In genomic region chr16:87840949-87841546, GRCm38 (mm10) we compare ENCODE assay signal across 8 mouse cellular contexts.
DNase-seq lines count a peak whose midpoint lies in the region; ATAC-seq and TF ChIP-seq lines count a peak whose summit lies in the region.

No protein-coding gene starts in this region.

- TF ChIP-seq CTCF in kidney, postnatal 0 days (IDR thresholded peaks at IDR 0.05; ENCODE audit: low read depth) = peak; percentile 97

- peak; percentile 88 for ATAC-seq in granulocyte monocyte progenitor cell, adult 5-6 weeks (replicated peaks; ENCODE audit: poor library complexity, severe bottlenecking)
- peak; percentile 52; the same call in 1 of the 2 replicates for ATAC-seq in kidney, postnatal 0 days (replicated peaks; ENCODE audit: low FRiP score, low read depth)
- ATAC-seq in liver, embryonic 11.5 days (replicated peaks; ENCODE audit: low FRiP score) = no peak
- ATAC-seq in neural tube, embryonic 14.5 days (ENCODE audit: low read depth) = peak; percentile 93; the same call in 1 of the 2 replicates

- no peak overlapping the region for H3K4me3 ChIP-seq in kidney, postnatal 0 days (replicated peaks; ENCODE audit: low read depth, low read length)
- no peak overlapping the region for H3K4me3 ChIP-seq in liver, embryonic 11.5 days (ENCODE audit: low read depth, low read length)
- H3K4me3 ChIP-seq in neural tube, embryonic 14.5 days (ENCODE audit: low read depth, low read length) = no peak overlapping the region

- no peaks in the 10 kb centered on the region for H3K9me3 ChIP-seq in kidney, postnatal 0 days (replicated peaks; ENCODE audit: low read length)
- H3K9me3 ChIP-seq in liver, embryonic 11.5 days (ENCODE audit: control insufficient read depth, low read length) = no peaks in the 10 kb centered on the region
- no peaks in the 10 kb centered on the region for H3K9me3 ChIP-seq in neural tube, embryonic 14.5 days (ENCODE audit: control insufficient read depth, low read length)

- H3K4me2 ChIP-seq in kidney, postnatal 0 days (ENCODE audit: low read length) = peak overlapping the region; percentile 31; the same call in 1 of the 2 replicates
- no peak overlapping the region for H3K4me2 ChIP-seq in liver, embryonic 11.5 days
- H3K4me2 ChIP-seq in neural tube, embryonic 14.5 days (ENCODE audit: low read depth, low read length) = no peak overlapping the region

- H3K27ac ChIP-seq in kidney, postnatal 0 days = no peak overlapping the region
- no peak overlapping the region for H3K27ac ChIP-seq in liver, embryonic 11.5 days (ENCODE audit: low read depth, low read length)
- no peak overlapping the region for H3K27ac ChIP-seq in neural tube, embryonic 14.5 days (ENCODE audit: low read depth, low read length)

- H3K4me1 ChIP-seq in kidney, postnatal 0 days (replicated peaks; ENCODE audit: insufficient read depth, low read length) = no peaks in the 10 kb centered on the region
- H3K4me1 ChIP-seq in liver, embryonic 11.5 days (replicated peaks; ENCODE audit: control insufficient read depth, insufficient read depth, low read length) = no peaks in the 10 kb centered on the region
- H3K4me1 ChIP-seq in neural tube, embryonic 14.5 days (ENCODE audit: control insufficient read depth, insufficient read depth, low read length) = no peaks in the 10 kb centered on the region

- H3K9ac ChIP-seq in kidney, postnatal 0 days (ENCODE audit: low read depth, low read length) = no peak overlapping the region
- H3K9ac ChIP-seq in liver, embryonic 11.5 days (ENCODE audit: low read depth, low read length) = no peak overlapping the region
- 0 out of 2 replicates have a peak overlapping the region, but pooled peaks have one; percentile 12 for H3K9ac ChIP-seq in neural tube, embryonic 14.5 days (replicated peaks; ENCODE audit: low read depth, low read length)

- no peaks in the 10 kb centered on the region for H3K27me3 ChIP-seq in kidney, postnatal 0 days (ENCODE audit: insufficient read depth, low read length)
- H3K27me3 ChIP-seq in liver, embryonic 11.5 days (replicated peaks; ENCODE audit: control insufficient read depth, insufficient read depth, low read length) = no peaks in the 10 kb centered on the region
- H3K27me3 ChIP-seq in neural tube, embryonic 14.5 days (ENCODE audit: control insufficient read depth, insufficient read depth, low read length) = no peaks in the 10 kb centered on the region

- no peaks in the 10 kb centered on the region for H3K36me3 ChIP-seq in kidney, postnatal 0 days (ENCODE audit: insufficient read depth, low read length)
- H3K36me3 ChIP-seq in liver, embryonic 11.5 days (ENCODE audit: control insufficient read depth, insufficient read depth, low read length) = no peaks in the 10 kb centered on the region
- no peaks in the 10 kb centered on the region for H3K36me3 ChIP-seq in neural tube, embryonic 14.5 days (ENCODE audit: control insufficient read depth, insufficient read depth, low read length)

- DNase-seq in 3134 (ENCODE audit: extremely low read depth, insufficient read length, low spot score) = peak; percentile 11
- DNase-seq in adrenal gland, adult (ENCODE audit: inconsistent age in 2 of 2, low spot score in 1 of 2) = peak; percentile 71 to 91
- DNase-seq in embryo, embryonic 10.5 days (ENCODE audit: low spot score) = peak; percentile 85
- DNase-seq in kidney, postnatal 0 days (ENCODE audit: low spot score) = peak; percentile 92
- peak; percentile 41 for DNase-seq in liver, embryonic 11.5 days (ENCODE audit: low spot score)
- peak; percentile 3 to 4 for DNase-seq in thymus, adult 18-20 months

- 7% methylated on average over 16 of the region's 16 CpGs for WGBS in kidney, postnatal 0 days
- WGBS in liver, embryonic 11.5 days = 21% methylated on average over 16 of the region's 16 CpGs
- WGBS in neural tube, embryonic 14.5 days = 14% methylated on average over 16 of the region's 16 CpGs

Comparison
In these comparisons a context has a peak if more than half of its experiments do, and no peak if none do; other contexts are left out.
1. DNase-seq: peak in every context shown above with its lines; median percentile 92 in kidney, postnatal 0 days; 85 in embryo, embryonic 10.5 days; 81 in adrenal gland, adult; 41 in liver, embryonic 11.5 days; 11 in 3134; 4 in thymus, adult 18-20 months.